Mouse (Mus musculus) urinary bladder, postnatal 14 days (tissue): ENCODE data around the gene Plin1.

Experiments used
- DNase-seq: peaks from one replicate; pipeline ENCODE4 v3.0.0; 2021; ENCODE audit warnings: low spot score

Plin1 gene

DNA sequence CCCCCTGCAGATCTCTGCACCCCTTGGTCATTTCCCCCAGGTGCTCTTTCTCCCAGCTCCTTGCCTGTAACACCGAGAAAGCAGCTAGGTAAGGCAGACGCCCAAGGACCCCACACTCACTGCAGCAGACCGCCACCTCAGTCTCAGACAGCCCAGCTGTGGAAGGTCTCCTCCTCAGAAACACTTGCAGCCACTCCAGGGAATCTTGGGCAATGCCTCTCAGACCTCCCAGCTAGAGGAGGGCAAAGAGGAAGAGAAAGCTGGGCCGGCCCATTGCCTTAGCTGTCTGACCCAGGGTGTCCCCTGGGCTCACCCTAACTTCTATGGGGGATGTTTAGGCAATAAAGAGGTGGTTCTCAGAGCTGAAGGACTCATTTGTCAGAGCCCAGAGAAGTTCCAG lies at the start of gene Plin1:
Gene Plin1, minus strand, starts transcription at position 282 of the 400 bp plus-strand sequence.
- no peak for DNase-seq

DNA sequence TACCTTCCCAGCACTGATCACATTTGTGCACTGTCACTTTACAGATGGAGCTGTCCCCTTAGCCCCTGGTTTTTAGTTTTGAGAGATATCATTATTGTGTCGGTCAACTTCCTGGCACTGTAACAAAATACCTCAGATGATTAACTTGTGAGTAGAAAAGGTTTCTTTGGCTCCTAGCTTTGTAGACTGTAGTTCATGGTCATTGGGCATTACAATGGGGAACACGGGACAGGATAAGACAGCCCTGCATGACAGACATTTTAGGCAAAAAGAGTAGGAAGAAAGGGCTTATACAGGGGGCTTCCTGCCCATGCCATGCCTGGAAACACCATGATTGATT lies 49.8 kb upstream of the Plin1 start:
- no peak for DNase-seq

DNA sequence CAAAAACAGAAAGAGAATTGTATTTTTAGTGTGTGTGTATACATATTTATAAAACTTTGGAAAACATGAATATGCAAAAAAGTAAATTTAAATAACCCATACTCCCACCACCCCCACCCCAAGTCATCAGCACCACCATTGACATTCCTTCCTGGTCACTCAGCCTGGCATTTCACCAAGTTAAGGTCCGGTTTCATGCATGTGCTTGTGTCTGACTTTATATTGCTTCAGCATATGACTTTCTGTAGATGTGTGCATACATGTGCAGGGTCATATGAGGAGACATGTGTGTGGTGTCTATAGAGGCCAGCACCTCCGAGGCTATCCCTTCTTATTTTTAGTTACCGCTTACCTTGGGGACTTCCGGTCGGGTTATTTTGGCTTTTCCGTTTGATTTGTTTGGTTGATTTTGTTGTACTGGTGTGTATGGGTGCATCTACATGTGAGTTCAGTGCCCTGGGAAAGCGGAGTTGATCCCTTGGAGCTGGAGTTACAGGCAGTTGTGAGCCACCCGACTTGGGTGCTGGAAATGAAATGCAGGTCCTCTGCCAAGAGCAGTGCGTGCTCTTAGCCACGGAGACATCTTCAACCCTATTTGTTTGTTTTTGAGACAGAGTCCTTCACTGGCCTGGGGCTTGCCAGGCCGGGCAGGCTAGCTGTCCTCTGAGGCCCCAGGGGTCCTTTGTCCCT lies 49.3 kb upstream of the Plin1 start:
- DNase-seq, result no peak

DNA sequence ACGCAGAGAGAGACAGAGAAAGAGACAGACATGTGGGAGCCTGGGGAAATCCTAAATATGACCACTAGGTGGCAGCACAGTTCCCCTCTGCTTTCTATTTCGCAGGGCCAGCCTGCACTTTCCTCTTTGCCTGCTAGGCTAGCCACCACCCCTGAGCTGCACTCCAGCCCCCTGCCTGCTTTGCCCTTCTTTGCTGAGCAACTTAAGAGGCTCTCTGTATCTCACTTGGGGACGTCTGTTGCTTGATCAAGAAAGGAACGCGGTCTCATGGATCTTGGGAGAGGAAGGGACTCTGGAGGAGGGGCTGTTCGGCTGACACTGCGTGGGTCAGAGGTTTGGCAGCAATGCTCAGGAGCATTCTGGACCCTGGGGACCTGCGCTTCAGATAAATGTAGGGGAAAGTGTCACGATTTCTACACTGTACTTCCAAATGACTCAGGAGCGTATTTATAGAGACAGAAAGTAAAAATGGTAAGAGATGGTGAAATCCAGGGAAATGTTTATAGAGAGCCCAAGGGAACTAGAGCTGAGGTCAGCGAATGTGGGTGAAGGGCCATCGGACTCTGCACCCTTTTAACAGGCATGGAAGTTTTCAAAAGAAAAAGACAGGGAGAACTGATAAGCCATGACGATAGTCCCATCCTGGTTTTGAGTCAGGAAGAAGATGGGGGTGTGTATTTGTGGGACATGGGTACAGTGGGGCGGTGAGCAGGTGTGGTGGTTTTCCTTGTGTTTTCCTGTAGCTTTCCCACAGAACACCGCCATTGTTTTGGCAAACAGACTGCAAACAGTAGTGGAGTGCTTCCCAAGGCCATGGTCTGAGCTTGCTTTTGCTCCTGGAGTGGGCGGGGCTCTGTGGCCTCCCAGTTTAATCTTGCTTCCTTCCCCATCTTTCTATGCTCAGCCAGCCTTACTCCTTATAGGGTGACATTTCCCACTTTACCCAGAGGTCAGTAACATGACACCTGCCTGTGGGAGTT lies 48.2 kb upstream of the Plin1 start:
- DNase-seq, result peak; percentile 76

DNA sequence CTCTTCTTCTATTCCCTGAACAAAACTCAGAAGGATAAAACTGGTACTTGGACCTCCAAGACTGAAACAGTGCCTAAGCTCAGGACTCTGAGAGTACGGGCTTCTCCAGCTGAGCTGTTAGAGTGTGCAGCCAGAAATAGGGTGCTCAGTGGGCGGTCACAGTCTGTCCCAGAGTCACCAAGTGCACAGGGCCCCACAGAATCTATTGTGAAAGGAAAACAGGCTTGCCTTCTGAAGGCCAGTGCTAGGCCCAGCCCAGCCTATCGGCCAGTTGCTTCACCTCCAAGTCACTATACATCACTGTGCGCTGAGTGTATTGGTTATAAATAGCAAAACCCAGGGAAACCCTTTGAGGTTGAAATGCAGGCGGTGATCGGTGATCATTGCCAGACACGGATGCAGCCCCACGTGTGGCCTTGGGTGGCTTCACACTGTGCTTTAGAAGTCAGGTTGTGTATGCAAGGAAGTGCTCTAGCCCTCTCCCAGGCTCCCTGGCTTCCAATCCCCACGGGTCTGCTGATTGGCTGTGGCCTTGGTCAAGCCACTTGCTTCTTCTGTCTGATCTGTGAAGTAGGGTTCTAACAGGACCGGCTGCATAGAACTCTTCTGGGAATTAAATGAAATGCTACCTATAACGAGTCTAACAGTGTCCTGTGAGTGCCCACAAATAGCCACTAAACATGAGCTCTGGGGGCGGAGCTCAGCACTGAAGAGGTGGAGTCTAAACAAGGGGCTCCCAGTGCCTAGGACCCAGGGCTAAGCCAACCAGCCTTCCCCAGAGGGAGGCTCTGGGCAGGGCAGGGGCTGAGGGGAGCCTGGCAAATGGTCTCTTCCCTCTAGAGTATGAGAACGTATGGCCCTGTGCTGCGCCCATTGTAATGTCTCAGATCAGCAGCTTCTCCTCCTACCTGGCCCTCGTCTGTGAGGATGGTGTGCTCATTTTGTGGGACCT lies 39.1 kb upstream of the Plin1 start:
- DNase-seq, result no peak

DNA sequence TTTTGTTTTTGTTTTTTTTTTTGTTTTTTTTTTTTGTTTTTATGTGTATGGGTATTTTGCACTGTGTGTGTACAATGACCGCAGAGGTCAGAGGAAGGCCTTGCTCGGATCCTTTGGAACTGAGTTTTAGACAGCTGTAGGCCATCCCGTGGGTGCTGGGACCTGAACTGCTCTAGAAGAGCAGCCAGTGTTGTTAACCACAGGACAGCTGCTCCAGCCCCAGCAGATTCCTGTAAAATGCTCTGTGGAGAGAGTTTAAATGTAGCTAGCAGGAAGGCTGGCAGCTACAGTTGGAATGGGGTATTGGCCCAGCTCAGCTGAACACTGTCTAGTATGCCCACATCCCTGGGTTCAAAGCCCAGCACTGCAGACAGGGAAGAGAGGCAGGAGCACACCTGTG lies 37.0 kb upstream of the Plin1 start:
- DNase-seq, result no peak

DNA sequence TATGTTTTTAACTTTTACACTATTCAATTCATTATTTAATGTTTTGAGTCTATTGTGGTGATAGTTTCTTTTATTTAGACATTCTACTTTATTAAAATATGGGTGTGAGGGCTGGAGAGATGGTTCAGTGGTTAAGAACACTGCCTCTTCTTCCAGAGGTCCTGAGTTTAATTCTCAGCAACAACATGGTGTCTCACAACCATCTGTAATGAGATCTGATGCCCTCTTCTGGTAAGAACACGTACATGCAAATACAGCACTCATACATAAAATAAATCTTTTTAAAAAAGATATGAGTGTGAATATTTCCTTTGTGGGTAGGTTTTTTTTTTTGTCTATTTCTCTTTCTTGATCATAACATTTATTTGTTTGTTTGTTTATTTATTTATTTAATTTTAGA lies 33.3 kb upstream of the Plin1 start:
- no peak for DNase-seq

DNA sequence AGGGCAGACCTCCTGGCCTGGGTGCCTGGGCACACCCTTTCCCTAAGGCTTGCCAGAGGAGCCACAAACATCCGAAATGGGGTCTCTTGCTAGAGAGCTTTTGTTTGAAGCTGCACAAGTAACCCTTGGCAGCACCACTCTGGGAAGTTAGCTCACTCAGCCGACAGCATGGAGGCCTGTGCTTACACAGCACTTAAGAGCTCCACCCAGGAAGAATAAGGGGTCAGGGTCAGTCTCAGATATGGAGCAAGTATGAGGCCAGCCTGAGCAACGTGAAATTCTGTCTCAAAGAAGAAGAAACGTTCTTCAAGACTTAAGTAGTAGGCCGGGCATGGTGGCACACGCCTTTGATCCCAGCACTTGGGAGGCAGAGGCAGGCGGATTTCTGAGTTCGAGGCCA lies 29.4 kb upstream of the Plin1 start:
- no peak for DNase-seq

DNA sequence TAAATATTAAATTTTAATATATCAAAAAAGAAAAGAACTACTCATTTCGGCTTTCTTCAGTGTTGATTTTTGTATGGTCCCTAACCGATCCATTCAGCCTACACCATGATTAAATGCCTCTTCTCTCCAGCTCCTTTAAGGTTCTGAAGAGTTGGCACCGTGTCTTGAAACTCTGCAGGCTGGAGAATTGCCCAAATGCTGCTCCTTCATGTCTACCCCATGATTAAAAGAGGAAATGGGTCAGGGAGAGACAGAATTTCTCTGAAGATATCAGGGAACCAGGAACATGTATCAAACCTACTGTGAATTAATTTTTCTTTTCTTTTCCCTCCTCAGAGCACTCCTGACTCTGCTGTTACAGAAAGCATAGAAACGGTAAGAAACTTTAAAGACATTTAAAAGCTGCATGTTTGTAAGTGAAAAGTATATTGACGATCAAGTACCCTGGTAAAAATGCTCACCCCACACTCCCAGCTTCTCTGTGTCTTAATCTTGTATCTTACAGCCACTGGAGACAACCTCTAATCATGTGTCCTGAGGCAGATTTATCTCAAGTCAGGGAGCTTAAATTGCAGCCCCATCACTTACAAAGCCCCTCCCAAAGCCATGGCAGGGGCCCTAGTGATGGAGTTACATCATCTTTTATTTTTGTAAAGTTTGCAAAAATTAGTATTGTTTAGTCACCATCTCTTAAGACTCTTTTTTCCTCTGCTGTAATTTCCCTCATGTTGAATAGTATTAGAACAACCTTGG lies 28.6 kb upstream of the Plin1 start:
- no peak for DNase-seq

DNA sequence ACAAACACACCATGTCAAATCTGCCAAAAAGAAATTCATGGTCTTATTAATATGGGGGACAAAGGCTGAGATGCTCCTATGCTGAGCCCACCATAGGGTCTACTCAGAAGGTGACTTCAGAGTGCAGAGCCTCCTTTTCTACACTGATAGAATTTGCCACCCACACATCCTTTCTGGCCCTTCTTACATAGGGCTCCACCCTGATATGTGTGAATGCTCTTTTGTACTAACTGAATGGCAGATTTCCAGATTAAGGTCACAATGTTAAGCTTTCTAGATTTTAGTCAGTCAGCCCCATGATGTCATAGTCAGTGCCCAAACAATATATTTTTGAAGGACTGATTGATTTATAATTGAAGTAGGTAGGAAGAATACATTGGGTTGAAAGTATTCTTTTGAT lies 27.1 kb upstream of the Plin1 start:
- no peak for DNase-seq

DNA sequence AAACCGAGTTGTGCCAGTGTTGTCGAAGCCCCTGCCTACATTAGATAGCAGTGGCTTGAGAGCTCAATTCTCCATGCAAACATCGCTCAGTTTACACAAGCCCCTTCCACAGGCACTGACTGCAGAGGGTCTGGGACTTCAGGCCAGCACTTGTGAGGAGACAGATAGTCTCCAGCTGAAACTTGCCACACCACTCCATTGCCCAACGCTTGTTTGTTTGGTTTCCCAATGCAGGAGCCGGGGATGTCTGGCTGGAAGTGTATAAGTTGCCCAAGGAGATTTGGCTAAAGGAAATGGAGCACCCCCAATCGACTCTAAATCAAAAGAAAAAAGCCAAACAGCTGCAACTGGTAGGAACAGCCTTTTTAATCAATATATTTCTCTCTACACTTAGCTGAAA lies 25.5 kb upstream of the Plin1 start:
- no peak for DNase-seq

DNA sequence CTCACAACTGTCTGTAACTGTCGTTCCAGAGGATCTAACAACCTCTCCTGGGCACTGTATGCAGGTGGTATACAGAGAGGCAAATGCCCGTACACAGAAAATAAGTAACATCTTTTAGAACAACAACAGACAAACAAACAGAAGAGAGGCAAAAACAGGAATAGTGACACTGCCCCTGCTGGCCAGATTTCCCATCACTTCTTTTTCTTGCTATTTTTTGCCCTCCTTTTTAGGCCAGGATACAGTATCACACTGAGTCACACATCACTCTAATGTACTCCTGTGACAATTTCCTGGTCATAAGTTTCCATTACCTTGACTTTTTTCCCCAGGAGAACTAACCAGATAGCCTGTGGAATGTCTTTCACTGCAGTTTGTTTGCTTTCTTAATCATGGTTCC lies 23.6 kb upstream of the Plin1 start:
- DNase-seq, result no peak

DNA sequence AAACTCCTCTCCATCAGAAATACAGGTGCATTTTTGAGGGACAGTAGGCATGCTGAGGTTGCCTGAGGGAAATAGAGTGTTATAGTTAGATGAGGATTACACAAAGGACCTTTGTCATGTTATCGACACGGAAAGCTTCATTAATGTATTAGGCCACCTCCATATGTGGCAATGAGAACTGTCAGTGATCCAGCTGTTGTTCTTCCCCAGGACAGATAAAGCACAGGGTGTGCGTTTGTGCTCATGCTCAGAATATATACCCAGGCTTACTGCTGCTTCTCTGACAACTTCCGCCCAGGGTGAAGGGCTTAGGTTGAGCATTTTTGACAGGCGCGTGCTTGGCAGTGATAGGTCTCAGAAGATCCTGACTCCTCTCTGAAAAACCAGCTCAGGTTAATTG lies 16.8 kb upstream of the Plin1 start:
- DNase-seq, result no peak

DNA sequence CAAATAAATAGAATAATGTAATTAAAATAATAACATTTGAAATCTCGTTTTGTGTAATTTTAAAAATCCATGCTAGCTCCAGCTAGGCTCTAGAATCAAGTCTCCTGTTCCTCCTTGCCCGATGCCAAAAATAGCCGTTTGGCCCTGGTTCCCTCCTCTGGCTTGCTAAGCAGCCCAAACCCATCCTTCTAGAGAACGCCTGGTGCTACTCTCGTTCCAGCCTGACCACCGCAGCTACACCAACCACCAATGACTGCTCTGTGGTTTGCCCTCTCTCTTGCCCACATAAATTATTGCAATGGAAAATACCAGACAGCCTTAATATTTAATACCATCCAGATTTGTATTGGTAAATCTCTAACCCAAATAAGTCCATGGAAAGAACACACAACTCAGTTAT lies 15.0 kb upstream of the Plin1 start:
- no peak for DNase-seq

DNA sequence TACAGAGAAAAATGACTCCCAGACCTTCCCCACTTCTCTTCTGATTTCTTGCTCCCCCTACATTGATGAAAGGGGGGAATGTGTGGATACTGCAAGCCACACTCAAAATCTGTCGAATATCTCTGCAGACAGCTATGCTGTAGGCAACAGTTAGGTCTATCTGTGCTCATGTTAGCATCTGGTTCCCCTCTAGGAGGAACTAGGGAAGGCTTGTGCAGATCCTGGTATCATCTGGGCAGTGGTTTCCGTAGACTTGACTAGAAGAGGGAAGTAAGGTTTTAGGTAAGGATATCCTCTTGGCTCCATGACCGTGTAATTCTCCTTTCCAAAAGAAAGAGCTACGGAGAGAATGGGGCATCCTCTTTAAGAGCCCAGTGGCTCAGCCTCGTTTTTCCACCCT lies 11.9 kb upstream of the Plin1 start:
- no peak for DNase-seq

DNA sequence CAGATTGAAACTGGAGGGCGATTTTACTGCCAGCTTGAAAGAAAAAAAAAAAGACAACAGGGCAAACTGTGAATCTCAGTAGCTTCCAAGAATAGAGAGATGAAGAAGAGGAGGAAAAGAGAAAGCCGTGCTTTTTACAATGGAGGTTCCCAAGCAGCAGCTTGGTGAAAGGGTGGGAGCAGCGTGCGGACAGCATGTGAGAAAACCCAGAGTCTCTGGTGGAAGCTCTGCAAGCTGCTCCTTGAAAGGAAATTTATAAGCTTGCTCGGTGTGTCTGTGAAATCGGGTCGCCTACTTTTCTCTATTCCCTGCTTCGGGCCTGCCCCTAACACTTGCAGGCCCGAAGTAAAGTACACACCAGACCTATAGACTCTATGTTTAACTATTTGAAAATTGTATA lies 11.3 kb upstream of the Plin1 start:
- no peak for DNase-seq

DNA sequence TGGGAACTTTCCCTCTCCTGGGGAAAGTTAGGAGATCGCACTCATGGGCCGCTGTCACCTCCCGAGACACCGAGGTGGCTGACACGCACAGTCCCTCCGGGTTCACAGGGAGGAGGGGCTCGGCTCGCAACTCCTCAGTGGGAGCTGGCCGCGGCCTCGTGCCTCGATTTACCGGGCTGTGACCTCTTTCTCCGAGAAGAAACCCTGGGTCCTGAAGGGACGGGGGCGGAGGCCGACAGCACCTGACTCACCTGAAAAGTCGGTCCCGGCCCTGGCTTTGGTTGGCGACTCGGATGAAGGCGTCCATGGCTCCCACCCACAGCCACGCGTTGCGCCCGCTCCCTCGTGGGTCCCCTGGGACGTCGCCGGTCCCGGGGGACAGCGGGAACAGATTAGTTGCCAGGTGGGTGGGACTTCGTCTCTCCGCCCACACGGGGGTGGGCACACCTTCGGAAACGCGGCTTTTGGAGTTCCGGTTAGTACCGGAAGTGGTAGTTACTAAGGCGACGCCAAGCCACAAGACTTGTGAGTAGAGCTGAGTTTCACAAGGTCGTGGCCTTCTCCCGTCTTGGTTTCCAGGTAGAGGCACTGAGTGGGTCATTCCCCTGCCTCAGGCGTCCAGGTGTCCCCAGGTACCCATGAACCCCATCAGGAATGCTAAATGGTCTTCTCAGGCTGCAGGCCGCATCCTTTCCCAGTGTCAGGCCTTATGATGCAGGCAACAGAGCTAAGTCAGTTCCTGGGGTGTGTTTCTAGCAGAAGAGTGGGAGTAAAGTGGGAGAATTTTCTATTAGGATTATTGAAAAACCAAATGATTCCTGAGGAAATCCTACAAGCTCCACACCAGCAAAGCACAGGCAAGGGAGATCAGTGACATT lies 10.2 kb upstream of the Plin1 start, which contains the start of the genes Pex11a and Wdr93:
Gene Pex11a, minus strand, starts transcription at position 473 of the 878 bp plus-strand sequence.
Gene Wdr93, plus strand, starts transcription at position 505 of the 878 bp plus-strand sequence.
- DNase-seq, result peak; percentile 80

DNA sequence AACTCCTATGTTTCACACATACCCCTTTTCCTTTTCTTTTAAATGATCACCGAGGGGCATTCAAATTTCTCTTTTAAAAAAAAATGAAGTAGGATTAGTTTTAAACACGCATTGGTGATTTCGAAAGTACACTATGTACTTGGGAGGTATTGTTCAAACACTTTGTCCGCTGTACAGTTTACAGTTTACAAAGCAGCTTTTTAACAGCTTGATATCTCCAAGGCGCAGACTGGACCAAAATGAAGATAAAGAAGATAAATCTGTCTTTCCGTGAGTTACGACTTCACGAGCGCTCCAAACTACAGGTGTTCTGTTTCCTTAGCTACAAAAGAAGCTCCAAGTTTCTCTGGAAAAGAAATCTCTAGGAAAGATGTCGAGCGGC lies 9.6 kb upstream of the Plin1 start:
- no peak for DNase-seq

DNA sequence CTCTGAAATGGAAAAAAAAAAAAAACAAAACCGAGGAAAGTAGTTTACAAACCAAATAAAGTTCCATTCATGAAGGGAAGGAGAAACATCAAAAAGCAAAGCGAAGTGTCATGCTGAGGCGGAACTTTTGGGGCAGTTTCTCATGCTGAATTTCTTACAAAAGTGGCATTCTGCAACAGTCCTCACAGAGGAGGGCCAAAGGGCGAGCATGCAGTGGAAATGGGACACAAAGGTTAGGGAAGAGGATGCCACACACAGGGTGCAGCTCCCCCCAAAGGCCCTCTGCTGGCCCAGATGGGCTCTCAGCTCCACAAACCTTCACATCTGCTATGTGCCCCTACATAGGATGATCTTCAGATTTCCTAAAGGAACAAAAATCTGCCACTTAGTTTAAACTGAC lies 7.6 kb upstream of the Plin1 start:
- DNase-seq, result no peak

DNA sequence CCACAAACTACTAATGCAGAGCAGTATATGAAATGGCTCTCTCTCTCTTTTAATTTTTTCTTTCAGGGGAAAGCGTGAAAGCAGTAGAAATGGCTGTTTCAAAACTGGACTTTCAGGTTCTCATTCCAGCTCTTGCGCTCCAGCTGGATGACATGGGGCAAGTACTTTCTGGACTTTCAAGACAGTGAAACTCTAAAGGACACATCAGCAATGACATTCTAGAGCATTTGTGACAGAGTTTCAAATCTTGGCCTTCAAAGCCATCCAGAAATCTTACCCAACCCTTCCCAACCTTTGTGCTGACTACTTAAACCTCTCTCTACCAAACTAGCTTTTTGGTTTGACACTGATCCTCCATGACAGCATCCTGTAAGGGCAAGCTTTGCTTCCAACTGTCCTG lies 6.2 kb upstream of the Plin1 start:
- no peak for DNase-seq

DNA sequence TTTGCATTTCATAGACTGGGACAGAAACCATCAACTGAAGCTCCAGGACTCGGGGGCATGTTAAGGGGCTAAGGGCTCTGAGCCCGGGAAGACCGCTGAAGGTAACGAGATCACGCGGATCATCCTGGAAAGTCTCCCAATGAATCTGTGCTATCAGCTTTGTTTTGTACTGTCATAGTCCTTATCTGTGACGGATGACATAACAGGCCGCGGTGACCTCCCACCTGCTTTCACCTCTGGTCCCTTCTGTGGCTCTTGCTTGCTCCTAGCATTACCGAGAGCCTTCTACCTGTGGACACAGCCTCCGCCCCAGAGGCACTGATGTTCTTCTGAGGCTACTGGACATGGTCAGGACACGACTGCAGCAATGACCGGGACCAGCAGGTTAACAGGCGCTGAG lies 3.8 kb upstream of the Plin1 start:
- DNase-seq, result no peak
